Mouse (Mus musculus): ENCODE measurements at regions not wholly inside any gene's neighbourhood (a gene's known extent, or its start where the extent isn't known, plus 50 kb on each side); places are given as distances from the start of the nearest gene placed in this dataset.

DNA sequence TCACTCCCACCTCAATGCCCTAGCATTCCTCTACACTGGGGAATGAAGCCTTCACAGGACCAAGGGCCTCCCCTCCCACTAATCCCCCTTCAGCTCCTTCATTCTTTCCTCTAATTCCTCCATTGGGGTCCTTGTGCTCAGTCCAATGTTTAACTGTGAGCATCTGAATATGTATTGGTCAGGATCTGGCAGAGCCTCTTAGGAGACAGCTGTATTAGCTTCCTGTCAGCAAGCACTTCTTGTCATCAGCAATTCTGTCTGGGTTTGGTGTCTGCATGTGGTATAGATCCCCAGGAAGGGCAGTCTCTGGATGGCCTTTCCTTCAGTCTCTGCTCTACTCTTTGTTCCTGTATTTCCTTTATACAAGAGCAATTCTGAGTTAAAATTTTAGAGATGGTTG, 426.8 kb upstream of the 2610001J05Rik start:
- no peak for DNase-seq

DNA sequence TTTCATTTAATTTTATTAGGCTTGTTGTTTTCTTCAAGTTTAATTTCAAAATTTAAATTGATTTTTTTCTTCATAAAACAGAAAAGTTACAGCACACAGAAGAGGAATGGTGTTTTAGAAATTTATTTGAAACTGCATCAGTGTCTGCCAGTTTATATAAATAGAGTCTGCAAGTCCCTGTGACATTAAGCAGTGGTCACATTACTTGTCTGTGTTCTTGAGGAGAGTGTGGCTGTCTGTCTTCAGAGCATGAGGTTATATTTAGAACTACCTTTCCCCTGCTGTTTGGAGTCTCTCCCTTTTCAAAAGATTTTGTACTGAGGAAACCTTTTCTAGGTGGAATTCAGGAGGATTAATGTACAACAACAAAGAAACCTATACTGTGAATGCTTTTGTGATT, 426.1 kb upstream of the 2610001J05Rik start:
- no peak for DNase-seq

DNA sequence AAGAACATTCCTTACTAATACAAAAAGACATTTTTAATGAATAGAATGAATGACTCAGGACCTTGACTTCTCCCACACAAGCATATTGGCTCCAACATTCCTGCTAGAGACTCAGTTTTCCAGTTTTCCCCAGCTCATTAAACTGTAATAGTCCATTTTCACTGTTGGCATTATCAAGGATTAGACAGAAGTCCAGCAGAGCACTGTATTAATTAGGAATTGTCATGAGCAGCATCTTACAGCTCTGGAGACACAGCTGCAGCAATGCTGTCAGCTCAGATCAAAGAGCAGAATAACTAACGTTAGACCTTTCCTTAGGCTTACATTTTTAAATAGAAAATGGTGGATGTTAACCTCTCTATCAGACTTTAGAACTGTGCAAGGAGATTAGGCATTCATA, 419.5 kb upstream of the 2610001J05Rik start:
- no peak for DNase-seq

DNA sequence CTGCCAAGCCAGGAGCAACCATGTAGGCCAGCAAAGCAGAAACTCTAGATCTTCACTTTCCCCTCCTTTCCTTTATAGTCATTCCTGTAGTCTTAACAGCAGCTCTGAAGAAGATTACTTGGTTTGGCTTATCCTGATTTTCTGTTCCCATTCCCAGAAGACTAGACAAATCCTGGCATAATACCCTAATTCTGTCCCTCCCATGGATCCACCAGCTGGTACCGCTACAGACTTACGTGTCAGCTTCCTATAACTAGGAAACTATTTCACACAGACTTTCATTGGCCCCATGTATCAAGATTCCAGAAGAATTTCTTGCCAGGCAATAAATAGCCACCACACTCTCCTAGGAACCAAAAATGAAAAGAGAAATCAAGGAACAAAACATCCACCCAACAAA, 410.2 kb upstream of the 2610001J05Rik start:
- no peak for DNase-seq

DNA sequence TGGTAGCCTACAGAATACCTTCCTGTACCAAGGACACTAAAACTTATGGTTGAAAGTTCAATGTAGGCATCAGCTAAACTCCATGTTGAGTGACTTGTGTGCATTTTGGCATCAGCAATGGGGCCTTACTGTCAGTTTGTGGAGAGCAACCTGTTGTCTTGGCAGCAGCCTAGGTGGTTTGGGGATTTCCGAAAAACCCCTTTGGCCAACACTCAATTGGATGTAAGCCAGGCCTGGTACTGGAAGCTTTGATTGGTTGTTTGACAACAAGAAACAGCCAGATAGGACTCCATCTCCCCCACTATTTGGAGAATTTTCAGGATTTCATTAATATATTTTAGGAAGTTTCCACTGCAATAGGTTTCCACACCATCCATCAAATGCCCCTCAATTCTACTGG, 390.6 kb upstream of the 2610001J05Rik start:
- no peak for DNase-seq

DNA sequence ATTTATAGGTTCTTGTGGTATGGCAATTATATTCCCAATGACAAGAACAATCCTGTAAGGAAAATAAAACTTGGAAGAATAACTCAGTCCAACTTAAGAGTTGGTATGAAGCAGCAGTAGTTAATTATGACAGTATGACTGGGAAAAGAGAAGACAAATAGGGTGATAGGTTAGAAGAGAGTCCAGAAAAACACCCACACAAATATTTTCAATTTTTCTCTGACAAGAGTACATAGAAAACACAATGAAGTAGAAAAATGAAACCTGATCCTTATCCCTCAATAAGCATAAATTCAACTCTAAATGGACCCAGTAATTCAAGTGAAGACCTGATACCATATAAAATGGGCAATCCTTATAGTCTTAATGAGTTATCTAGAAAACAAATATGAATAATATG, 369.0 kb upstream of the 2610001J05Rik start:
- DNase-seq = no peak

DNA sequence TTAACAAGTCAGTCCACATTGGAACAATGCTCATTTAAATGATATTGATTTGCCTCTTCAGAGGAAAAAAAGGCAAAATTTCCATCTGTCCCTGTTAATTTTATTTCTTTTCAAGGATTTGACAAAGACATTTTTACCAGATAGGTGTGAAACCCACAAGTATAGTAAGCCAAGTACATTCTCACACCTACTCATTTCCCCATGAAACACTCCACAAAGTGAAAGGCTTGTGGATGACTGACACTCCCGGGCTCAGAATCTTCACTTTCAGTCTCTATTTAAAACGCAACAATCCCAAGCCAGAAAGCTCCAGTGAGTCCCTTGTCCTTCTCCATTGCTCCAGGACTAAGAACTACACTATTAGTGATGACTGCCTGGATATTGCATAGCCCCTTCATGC, 367.8 kb upstream of the 2610001J05Rik start:
- DNase-seq = no peak

DNA sequence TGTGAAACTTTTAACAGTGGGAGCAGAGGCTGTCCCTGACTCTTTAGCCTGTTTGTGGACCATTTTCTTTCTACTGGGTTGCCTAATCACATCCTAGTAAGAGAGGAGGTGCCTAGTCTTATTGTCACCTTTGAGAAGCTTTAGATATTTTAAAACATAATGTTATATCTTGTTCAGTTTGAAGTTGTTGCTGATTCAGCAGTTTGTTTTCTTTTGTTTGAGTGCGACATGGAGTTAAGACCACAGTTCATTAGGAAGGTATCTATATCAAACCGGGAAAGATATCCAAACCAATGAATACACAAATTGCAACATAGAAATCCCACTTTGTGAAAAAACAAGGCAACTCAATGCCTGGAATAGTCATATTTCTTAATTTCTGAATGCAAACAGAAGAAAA, 359.5 kb upstream of the 2610001J05Rik start:
- no peak for DNase-seq

DNA sequence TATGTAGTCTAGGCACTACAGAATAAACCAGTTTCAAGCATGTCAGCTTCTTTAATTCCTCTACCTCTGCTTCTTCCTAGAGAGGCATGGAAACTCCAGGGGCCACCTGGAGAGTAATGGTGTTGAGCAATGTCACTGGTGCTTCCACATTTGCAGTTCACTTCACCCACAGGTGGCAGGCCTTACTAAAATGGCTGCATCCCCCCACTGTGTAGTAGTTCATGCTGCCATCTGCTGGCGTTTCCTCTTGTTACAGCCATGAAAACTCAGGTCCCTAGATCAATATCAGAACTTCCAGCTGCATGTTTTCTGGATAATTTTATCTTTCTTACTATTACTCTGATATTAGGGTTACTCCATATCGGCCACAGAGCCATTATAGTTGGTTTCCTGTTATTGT, 336.2 kb upstream of the 2610001J05Rik start:
- peak; percentile 64 to 66 for DNase-seq

DNA sequence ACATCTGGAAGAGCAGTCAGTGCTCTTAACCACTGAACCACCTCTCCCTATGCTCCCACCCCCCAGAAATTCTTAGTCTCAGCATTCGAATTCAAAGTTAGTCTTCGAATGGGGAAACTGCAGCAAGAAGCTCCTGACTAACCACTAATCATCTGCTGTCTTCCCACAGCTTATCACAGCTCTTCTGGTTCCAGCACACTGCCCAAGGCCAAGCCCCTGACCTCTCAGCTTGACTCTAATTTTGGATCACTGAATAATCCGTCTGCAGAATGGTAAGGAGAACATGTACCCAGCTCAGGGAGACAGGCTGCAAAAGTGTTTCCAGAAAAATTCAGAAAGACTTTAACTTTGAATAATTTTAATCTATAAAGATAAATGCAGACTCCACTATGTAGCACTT, 325.8 kb upstream of the 2610001J05Rik start:
- DNase-seq = no peak

DNA sequence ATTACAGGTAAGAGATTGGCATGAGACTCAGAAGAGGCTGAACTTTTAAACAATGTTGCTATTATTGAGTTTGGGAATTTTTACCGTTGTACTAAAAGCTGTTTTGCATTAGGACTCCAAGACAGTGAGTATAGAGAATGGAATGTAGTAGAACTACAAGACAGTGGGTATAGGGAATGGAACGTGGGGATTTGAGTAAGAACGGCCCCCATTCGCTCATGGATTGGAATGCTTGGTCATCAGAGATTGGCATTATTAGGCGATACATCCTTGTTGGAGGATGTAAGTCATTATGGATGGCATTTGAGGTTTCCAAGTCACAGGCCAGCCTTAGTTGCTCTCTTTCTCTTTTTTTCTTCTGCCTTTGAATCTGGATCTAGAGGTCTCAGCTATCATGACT, 324.0 kb upstream of the 2610001J05Rik start:
- no peak for DNase-seq

DNA sequence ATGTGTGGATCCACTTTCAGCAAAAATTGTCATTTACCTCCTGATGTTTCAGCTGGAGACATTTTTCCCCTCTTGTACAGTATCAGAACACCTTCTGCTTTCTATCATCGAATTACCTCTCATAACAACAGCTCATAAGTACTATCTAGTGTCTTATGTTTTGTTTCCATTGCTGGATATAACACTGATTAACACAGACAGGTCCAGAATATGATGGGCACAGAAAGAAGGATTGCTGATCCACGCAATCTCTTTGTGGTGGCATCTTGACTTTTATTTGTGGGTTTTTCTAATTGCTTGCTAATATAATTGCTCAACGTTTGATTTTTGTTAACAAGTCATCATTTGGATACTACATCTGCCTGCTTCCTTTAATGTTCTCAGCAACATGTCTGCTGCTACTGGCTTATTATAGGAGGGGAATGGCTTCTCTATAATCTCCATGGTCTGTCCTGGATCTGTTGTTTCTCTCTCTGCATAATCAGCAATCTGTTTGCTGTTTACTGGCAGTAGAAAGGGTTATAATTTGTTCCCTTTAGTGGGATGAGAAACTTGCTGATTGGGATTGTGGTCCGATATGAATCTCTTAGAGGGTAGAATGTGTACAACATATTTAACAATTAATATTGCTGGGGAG, 320.2 kb upstream of the 2610001J05Rik start:
- DNase-seq = no peak

DNA sequence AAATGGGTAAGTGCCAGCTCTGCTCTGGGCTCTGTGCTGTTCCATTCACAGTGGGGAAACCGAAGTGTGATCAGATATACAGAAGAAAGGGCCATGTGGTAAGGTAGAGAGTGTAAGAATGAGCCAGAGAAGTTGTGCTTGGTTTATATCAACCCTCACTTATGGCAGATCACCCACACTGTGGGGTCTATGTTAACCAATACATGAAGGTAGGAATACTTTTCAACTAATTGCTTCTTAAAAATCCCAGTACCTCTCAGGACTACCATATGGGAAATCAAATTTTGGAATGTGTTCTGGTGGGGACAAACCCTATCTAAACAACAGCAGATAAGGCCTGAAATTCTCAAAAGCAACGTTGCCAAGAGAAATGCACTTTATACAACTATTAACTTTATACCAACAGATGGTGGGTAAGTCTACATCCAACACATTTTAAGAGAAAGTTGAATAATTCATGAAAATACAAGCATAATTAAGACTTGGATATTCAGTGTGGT, 314.7 kb upstream of the 2610001J05Rik start:
- DNase-seq = no peak

DNA sequence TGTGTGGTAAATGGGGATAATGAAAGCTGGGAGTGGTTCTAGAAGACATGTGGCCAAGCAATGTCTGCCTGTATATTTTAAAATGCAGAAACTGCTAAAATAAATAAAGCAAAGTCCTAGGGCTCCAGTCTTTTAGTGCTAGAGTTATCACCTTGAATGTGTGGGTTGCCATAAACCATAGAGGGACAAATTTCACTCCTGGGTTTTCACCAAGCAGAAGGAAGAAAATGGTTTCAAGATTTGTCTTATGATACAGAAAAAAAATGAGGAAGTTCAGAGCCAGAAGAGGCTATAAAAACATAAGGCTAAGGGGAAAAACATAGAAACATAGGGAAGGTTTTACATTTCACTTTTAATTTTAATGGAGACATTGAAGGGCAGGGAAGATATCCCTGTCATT, 276.1 kb upstream of the 2610001J05Rik start:
- no peak for DNase-seq

DNA sequence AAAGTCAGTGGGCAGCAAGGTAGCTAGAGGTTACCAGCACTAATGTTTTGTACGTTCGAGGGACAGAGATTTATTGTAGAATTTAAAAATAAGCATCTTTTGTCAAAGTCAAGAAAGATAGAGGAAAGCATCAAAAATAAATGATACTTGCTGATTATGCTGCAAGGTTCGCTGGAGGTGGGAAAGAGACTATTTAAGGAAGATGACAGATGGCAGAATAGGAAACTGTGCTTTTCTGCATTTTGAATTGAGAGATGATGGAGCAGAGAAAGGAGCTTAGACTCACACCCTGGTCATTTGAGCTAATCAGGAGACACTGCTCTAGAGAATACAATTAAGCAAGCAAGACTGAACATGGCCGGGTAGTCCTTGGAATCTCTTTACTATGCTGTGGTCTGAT, 275.1 kb upstream of the 2610001J05Rik start:
- no peak for DNase-seq

DNA sequence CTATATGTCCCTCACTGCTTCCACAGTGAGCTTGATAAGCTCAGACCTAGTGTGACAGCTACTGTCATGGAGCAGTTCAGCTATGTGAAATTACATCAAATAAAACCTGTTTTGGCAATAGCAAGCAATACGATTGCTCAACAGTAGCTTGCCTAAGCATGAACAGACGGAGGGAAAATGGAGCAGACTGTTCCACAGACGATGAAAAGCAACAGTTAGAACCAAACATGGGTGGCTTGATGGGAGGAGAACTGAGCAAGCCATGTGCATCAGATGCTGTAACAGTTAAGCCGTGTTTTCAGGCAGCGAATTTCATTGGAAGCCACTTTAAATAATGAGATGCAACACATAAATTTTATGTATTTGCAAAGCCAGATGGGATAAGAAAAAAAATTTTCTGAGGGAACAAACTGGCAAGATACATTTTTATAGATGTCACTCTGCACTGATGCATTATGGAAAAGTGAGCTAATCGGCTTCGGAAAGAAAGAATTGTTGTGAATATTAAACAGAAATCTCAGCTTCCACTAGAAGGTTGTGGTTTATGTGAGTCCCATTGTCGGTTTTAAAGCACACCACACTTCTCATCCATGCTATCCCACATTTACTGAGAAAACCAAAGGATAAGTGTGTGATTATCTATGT, 270.9 kb upstream of the 2610001J05Rik start:
- DNase-seq = no peak

DNA sequence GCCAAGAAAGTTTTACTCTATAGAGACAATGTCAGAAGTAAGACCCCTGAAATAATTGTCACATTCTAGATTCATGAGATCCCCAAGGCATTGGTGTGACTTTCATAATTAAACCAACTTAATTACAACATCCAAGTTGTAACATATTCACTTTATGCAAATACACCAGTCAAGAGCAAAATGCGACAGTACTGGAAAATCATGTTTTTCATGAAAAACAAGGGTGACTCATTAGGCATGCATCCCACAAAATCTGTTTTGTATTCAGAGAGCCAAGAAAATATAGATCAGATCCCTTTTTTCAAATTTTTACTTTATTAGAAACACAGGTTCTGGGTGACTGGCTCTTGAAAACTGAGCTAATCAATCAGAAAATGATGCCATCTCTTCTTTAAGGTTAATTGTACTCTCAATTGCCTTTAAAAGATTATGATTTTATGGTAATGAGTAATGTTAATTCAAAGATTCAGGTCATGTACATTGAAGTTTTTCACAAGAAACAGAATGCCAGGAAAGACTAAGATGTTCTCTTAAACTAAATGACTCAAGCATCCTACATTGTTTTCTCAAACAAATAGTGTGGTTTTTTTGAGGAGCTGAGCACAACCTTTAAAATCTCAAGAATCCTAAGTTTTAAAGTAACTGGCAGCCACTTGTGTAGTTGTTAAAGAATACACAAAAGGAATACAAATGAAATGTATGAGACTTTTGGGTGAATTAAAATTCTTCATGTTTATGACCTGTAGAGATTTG, 259.2 kb upstream of the 2610001J05Rik start:
- DNase-seq = no peak

DNA sequence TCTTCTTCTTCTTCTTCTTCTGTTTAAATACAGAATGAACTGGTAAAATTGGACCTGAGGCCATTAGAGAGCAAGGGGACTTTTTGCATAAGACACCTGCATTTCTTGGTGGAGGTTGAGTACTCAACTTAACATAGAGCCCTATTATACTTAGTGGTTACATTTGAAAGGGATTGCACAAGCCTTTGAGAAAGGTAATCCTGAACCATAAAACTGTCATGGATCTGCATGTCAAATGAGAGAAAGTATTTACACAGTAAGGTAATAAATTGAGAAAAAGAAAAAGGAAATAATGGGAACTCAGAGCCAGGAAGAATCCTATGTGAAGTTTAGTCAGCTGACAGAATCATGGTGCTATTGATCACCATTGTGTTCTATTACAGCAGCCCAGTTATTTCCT, 258.1 kb upstream of the 2610001J05Rik start:
- no peak for DNase-seq

DNA sequence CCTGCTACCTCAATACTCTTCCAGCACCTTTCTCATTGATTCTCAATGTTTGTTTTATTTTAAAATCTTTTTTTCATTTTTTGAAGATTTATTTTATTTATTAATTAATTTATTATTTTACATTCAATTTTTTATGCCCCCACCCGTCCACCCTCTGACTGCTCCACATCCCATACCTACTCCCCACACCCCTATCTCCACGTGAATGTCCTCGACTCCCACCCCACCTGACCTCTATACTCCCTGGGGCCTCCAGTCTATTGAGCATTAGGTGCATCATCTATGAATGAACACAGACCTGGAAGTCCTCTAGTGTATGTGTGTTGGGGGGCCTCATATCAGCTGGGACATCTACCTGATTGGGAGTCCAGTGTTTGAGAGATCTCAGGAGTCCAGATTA, 251.0 kb upstream of the 2610001J05Rik start:
- DNase-seq = no peak

DNA sequence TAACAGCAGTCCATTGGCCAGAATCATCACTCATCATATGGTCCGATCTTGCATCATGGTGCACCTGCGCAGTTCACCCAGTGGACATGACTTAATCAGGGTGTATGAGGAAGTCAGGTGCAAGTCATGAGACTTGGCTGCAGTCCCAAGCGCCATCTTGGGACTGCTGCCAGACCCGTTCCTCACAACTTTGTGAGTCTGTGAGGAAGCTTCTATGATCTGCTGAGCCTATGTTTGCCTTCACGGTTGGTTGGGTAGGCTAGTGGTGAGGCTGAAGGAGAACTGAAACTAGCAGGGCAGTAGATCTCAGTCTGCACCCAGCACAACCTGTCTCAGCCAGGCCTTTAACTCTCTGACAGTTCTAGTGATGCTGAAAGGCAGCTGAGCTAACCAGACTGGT, 250.2 kb upstream of the 2610001J05Rik start:
- DNase-seq = no peak

DNA sequence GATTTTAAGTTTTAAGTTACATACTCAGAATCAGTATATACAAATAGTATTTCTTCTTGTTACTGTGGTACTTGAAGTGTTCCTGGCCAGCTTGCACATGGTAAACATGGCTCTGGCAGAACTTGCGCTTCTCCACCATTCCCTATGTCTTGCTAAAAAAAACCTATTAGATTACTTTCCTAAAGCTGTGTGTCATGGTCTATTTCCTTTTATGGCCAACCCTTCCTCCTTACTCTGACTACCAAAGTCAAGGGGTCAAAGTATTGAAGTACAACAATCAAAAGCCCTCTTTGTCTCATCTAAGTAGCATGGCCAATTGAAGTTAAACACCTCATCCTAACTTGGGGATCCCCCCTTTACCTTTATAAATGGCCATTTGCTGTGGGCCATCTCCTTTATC, 223.6 kb upstream of the 2610001J05Rik start:
- no peak for DNase-seq

DNA sequence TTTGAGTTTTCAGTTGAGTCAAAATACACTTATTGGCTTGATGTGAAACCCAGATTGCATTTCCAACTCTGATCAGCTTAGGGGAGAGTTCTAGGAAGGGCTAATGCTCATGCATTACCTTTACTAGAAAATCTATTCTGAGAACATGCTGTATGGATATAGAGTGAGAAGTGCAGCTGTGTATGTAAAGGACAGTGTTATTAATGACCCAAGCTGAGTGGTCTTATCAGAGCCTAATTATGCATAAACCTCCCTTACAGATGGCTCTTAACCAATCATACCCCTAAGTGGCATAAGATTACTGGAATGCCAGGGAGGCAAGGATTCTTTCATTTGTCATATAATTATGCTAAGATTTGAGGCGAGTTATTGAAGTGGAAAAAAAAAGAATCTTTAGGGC, 210.6 kb upstream of the 2610001J05Rik start:
- no peak for DNase-seq

DNA sequence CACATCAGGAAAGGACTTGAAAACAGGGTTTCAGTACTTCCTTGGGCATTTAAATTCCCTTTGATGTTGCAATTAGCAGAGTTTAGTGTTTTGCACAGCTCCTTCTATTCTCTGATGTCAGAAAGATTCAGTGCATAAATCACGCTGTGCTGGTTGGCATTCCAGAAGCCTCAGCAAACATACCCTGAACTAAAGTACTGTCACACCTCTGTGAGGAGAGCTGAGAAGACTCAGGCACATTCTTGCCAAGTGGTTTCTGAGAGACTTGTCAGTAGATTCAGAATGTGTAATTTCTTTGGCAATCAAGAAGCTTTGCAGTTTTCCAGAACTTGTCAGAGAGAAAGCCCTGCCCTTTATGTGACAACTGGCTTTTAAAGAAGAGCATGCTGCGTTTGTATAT, 192.4 kb upstream of the 2610001J05Rik start:
- DNase-seq = no peak

DNA sequence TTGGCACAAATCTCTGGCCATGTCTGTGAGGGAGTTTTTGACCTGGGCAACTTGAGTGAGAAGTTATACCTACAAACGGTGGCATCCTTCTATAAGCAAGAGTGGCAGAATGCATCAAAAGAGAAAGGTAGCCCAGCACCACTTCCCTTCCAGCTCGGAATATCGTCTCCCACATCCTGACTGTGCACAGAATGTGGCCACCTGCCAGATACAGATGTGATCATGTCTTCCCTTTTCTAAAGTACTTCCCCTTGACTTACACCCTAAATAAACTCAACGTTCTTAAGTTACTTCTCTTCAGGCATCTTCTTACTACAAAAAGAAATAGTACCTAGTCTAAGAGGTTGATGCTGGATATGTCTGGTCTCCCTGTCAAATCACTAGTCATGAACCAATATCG, 175.2 kb upstream of the 2610001J05Rik start:
- no peak for DNase-seq
